Mouse (Mus musculus) frontal cortex, postnatal 14 days (tissue): ENCODE results near the gene Bid.
"Not testable (repeated sequence)": the region's sequence is repeated elsewhere in the genome, so short reads cannot be mapped to it uniquely, and the experiment has no call there.

ENCODE experiments used
- DNase-seq, 2 experiments: peaks; one replicate each; pipeline ENCODE4 v3.0.0; 2022; ENCODE audit warnings: low spot score in 2 of 2

Bid gene

DNA sequence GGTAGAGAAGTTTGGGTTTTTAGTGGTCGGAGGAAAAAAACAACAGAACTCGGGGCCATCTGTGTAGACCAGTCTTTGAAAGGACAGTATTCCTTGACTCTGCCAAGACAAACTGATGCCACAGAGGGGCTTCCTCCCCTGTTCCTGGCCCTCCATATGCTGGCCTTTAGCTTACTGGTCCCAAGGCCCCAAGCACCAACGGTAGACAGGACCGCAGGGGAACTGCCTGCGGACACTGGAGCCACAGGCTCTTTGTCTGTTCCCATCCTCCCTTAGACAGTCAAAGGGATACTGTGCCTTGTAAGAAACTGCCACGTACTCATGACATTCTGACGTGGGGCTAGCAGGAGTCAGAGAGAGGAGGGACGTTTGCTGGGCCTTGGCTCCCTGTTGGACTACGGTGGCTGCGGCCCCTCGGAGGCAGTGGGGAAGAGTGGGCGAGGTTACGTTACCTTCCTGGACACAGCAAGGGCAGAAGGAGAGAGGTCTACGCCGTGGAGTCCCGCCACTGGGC, 20.5 kb upstream of the Bid start:
- DNase-seq: no peak

DNA sequence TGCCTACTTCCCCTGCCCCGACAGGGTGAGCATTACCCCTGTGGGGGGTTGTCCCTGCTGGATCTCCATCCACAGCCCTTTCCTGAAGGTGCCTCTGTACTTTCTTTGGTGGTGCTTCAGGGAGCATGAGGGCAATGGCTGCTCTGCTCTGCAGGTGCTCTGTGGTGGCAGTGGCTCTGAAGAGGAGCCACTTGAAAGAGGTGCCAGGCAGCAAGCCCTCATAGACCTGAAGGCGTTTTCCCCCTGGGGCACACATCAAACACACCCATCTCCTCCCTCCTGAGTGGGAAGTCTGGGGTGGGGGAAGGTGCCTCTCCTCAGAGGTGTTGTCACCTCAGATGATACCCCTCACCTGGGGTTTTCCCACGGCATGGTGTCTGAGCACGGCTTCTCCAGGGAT, 17.5 kb upstream of the Bid start:
- DNase-seq: no peak

DNA sequence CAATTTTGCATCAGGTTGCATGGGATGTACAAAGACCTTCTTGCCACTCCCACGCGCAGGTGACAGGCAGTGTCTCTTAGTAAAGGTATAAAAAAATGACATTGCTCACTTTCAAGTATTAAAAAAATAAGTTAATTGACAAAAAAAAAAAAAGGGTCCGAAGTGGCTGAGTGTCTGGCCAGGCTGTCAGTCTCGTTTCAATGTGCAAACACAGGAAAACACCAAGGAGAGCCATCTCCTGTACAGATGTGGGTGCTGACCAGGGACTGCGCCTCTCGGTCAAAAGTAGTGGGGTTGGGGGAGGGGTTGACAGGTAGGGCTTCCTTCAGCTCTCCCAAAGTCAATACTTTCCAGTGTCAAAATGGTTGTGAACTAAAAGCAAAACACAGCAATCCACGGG, 17.0 kb upstream of the Bid start:
- no peak for DNase-seq

DNA sequence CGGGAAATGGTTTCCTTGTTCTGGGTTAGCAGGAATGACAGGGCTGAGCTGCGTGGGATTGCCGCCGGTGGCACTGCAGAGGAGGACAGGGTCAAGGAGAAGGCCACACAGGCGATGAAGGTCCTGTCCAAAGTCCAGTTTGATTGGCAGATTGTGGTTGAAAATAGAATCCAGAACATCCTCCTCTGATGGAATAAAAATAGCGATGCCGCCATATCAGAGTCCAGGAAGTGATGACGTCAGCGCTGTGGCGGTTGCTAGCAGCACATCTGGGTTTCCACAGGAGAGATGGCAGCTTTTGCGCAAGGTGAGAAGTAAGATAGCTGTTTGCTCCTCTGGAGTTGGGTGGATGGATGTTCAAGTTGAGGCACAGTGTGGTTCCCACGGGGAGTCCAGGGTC, 15.9 kb upstream of the Bid start:
- no peak for DNase-seq

DNA sequence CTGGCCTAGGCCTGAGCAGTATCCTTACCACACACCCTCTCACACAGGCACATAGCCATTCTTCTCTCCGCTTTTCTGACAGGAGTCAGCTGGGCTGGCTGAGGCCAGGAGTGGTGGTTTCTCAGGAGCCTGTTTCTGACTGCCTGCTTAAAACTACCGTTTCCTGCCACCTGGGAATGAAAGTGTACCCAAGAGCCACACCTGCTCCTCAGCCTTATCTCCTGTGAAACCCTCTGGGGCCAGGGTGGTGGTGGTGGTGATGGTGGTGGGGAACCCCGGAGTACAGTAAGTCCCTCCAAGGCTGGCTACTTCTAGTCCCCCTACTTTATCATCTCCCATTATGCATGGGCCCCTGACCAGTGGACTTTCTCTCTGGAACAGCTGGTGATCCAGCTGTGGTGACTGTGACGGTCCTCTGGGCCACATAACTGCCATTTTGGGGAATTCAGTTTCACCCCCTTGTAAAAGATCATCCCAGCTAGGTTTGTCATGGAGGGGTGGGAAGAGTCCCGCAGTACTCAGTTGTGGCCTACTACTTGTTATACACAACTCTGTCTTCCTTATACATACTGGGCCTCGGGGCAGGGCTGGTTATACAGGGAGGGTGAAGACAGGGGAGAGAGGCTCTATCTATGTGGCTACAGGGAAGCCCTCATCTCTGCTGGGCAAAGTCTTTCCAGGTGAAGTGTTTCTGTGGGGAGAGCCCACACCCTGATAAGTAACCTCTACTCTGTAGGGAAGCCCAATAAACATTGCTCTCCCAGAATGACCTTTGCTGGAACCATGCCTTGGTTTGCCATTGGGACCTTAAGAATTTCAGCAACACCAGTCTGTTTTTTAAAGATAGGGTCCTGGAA, 14.0 kb upstream of the Bid start:
- no peak for DNase-seq

DNA sequence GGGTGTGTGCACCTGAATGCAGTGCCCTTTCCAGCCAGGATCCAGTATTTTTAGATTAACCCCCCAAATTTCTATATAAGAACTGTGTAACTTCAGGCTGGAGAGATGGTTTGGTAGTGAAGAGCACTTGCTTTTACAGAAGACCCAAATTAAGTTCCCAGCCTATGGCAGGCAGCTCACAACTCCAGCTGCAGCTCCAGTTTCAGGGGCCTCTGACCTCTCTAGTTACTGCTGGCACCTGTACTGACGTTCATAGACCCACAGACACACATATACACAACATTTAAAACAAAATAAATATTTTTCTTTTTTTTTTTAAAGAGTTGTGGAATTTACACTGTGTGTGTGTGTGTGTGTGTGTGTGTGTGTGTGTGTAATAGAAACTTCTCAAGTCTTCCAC, 12.8 kb upstream of the Bid start:
- no peak for DNase-seq

DNA sequence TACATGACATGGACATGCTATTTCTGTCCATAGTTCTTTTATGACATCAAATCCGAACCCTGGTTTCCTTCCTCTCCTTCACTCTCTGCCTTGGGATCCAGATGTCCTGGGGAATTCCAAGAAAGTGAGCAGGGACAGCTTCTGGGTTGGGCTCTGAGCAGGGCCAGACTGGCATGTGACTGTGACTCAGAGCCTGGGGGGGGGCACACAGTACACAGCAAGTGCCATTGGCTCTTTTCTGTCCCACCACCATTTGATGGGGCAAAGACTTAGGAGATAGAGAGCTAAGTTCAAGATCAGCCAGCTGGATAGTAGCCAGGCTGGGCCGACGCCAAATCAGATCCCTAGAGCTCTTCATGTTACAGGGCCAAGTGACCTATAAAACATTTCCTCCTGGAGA, 11.1 kb upstream of the Bid start:
- DNase-seq: no peak

DNA sequence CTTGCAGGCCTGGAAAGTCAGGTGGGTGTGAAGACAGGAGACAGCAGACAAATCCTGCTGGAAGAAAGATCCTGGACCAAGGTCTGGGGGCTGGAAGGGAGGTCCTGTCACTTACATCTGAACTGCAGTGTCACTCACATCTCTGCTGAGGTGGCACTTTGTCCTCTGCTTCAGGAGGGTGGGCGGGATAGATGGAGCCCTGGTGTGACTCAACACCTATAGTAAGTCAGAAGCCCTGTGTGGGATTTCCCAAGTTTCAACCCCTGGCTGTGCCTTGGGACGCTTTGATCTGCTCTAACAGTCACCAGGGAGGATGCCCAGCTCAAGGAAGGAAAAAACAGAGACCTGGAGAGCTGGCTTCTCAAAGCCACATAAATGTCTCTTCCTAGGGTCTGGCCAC, 10.2 kb upstream of the Bid start:
- no peak for DNase-seq

DNA sequence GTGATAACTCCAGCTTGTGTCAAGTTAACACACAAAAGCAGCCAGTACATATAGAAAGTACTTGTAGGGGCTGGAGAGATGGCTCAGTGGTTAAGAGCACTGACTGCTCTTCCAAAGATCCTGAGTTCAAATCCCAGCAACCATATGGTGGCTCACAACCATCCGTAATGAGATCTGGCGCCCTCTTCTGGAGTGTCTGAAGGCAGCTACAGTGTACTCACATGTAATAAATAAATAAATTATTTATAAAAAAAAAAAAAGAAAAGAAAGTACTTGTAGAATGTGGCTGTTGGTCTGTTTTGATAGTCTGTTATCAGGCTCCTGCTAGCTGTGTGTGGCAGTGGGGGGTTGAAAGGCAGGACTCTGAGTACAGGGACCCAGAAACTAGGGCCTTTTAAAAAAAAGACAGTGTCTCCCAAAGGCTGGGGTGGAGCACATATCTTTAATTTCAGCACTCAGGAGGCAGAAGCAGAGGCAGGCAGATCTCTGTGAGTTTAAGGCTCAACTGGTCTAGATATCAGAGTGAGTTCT, 8.2 kb upstream of the Bid start:
- not testable (repeated sequence) for DNase-seq

DNA sequence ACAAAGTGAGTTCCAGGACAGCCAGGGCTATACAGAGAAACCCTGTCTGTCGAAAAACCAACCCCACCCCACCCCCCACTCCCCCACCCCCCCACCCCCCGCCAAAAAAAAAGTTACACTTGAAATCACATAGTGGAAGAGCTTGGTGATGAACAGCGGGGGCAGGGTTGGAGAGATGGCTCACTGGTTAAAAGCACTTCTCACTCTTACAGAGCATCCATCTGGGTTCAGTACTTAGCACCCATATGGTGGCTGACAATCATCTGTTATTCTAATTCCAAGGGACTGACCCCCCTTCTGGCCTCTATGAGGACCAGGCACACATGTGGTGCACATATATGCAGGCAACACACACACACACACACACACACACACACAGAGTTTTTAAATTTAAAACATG, 1.3 kb upstream of the Bid start:
- DNase-seq: no peak

DNA sequence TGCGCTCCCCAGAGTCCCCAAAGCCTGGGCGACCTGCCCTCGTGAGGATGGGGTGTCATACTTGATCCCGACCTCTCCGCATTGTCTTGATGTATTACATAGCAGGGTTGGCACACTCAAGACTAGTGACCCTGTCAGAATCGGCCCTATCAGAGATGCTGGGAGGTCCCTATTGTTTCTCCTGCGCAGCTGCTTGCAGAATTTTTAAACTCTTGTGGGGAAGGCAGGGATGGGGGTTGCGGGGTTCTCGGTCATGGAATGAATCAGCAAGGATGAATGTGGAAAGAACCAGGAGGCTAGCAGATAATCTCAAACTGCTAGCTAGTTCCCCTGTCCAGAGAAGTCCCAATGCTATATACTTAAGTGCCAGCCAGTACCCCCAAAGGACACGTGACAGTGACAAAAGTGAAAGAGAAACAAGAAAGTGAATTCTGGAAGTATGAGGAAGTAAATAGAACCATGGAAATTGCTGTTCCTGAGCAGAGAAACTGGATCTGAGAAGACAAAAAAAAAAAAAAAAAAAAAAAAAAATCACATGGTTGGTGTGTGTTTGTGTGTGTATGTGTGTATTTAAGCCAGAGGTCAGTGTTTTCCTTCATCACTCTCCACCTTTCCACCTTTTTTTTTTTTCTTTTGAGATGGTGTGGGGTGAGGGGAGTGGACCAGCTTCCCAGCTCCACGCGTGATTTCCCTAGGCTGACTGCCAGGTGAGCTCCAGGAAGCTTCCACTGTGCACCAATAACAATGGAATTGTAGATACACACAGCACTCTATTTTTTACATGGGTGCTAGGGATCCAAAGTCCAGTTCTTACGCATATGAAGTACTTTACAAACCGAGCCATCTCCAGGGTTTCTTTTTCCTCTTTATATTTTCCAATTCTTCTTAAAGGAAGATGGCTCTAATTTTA, 574 bp upstream of the Bid start:
- DNase-seq: not testable (repeated sequence)

DNA sequence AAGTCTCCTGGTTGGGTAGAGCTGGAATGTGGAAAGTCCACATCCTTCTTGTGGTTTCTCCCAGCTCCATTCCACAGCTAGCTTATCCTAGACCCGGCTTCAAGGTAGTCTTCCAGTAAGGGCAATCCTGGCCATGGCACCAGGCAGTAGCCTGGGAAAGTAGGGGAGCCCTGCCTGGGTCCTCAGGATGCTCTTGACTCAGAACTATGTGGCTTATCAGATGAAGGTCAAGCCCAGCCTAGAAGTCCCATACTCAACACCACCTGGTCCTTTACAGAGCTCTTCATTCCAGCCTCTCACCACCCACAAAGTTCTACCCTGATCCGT, 1.0 kb downstream of the Bid start:
- DNase-seq: no peak

DNA sequence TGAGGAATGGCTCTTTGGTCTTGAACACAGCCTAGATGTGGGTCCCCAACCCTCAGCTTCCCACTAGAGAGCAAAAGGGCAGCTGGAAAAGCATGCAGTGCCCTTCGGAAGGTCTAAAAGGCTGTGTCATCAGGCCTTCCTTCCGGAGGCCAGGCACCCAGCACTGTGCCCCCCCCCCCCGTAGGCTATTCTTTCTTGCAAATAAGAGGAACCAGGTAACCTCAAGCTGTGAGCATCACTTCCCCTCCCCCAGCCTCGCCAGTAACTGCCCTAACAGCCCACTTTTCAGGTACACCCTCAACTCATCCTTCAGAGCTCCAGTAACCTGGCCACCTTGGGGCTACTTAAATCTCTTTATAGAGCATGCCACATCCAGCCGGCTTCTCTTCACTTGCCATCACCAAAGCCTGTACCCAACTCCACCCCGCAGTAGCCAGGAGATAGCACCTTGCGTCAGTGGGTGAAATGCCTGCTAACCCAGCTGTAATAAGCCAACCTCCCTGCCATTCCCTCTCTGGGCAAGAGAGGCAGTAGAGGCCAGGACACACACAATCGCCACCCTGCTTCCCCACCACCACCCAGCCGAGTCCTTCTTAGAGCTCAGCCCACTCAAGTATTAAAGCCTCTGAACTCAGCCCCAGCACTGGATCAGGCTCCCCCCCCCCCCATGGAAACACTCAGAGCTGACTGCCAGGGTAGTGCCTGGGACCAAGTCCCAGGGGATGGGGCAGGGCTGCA, 1.6 kb downstream of the Bid start:
- DNase-seq: no peak

DNA sequence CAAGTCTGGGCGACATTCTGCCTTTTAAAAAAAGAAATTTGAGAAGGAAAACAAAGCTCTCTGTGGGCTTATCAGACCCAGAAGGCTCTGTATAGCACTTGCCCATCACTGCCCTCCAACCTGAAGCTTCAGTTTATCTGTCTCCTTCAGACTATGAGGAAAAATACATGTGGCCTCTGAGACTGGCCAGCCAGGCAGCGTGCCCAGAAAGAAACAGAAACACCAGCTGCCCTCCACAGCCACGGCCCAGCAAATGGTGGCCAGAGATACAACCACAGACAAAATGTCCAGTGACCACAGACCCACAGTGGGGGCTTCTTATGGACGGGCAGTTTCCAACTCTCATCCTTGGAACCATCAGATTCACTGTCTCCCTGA, 2.1 kb downstream of the Bid start:
- no peak for DNase-seq

DNA sequence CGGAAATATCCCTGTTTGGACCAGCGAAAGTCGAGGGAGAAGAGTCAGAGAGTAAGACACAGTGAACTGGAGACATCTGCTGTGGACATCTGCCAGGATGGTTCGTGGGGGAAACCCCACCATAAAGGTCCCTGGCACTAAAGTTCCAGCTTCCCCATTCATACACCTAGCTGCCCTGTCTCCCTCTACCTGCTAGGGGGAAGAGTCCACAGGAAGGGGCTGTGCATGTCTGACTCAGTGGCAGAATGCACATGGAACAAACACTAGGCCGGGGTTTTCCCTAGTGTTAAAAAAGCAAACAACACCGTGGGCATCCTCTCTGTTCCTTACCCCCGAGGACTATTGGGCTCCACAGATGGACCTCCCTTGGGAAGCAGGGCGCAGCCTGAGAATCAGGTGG, 2.9 kb downstream of the Bid start:
- DNase-seq: no peak

DNA sequence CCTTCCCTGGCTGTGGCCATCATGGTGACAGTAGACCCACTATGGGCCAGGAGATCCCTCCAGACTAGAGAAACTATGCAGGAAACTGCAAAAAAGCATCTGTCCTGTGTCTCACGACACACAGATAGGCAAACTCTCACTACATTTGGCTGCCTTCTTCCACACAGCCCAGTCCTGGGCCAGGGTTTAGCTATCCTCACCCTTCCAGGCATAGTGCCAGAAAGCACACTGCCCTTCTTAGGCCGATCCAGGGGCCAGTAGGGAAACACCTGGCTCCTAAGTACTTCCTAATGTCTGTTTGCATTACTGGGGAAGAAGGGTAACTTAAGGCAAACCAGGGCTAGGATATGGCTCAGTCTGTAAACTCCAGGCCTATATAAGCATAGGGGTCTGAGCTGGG, 3.7 kb downstream of the Bid start:
- DNase-seq: no peak

DNA sequence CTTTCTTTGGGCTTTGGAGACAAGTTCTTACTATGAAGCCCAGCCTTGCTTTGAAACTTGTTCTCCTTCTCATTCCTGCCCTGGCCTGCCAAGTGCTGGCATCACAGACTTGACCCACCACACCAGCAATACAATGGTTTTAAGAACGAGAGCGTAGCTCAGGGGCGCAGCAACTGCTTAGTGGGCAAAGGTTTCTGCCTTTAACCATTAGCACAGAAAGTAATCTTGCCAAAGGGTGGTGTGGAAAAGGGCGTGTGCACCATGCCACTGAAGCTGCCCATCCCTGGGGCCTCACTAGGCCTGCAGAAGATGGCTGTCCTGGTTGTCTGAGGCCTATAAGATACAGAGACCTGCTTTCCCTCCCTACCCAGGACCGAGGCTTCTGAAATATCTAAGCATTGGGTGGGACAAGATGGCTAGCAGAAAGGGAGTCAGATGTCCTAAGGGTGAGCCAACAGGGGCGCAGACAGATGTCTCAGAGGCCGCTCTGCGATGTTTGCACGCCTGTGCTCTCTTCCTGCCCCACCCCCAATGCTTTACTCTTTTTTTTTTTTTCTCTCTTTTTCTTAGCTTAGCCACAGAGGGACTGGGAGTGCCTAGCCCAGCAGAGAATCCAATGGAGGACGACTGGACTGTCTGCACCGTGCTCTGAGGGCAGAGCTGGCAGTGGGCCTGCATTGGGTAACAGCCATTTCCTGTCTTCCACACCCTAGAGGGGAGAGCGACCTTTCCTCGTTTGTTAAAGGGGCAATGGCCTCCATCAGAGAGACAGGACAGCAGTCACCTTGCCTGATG, 5.2 kb downstream of the Bid start:
- no peak for DNase-seq

DNA sequence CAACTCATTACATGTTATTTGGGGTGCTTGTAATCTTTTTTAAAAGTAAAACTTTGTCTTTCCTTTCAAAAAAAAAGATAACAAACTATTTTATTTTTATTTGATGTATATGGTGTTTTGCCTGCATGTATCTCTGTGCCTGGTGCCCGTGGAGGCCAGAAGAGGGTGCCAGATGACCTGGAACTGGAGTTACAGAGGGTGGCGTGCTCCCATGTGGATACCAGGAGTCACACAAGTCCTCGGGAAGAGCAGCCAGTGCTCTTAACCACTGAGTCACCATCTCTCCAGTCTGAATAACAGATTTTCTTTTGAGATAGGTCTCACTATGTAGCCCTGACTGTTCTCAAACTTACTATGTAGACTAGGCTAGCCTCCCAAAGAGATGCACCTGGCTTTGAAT, 7.2 kb downstream of the Bid start:
- DNase-seq: no peak

DNA sequence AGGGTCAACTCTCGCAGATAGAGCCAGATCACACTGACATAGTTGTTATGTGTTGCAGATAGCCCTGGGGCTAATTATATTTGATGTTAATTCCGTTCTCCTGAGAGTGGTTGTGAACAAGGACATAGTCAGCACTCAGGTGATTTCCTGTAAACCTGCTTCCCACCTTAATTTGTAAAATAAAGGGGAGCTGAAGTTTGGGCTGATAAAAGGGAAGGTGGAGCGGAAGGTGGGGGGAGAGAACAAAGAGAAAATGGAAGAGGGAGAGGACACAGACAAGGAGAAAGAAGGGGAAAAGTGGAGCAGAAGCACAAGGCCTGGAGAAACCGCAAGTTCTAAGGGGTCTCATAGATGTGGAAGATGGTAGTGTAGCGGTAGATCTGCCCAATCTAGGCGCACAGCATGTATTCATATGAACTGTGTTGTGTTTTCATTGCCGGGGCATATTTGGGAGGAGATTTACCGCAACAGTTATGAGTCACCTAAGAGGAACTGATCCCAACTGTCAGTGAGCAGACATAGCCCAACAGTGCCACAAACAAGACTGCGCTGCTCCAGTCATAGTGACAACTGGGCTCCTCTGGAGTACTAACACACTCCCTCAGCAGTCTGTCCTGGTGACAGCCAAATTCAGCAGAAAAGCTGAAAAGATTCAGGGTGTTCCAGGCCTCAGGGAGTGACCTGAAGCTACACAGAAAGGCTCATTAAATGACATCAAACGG, 8.6 kb downstream of the Bid start:
- DNase-seq: not testable (repeated sequence)

DNA sequence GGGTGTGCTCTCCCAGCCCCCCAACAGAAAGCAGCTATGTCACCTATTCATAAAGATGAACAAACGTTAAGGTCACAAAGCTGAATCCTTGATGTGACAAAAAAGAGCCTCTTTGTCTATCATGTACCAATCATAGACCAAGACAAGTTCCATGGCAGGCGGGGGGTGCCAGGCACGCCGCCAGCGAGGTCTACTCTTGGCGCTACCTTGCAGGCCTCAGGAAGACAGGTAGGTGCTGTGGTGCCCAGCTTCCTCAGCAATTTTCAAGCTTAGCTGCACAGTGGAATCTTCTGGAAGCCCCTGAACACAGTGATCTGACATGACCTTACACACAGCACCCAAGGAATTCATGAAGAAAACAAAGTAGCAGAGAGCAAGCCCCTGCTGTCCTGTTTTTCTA, 10.1 kb downstream of the Bid start:
- DNase-seq: no peak

DNA sequence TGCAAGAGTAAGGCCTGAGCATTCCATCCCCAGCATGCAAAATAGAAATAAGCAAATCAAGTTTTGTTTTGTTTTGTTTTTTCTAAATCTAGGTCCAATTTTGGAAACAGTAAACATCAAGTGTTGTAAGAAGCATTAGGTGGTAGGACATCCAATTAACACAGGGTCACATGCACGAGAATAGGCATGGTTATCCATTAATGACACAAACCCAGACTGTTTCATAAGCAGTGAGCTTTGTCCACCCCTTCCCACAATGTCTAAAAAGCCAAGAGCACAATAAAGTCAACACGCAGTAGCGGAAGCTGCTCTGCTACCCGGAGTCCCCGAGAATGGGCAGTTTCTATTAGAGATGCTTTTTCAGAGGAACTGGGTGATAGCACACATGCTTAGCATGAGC, 11.5 kb downstream of the Bid start:
- DNase-seq: no peak
